Mouse (Mus musculus): ENCODE data around the gene Dnajc10.

- no peak for TF ChIP-seq EP300 (optimal IDR thresholded peaks at IDR 0.05)
- no peak for TF ChIP-seq CTCF (IDR thresholded peaks at IDR 0.05; ENCODE audit: low read depth)
Measured at GRCm38 (mm10) chr2:80371458-80371857, 56.2 kb downstream of the Dnajc10 start.

Measured in stomach, postnatal 0 days (tissue).